Mouse (Mus musculus) limb, embryonic 15.5 days (tissue): ENCODE results near the gene App. TPM values are rescaled to one million over a fixed set of nuclear protein-coding genes. Genes with fewer than 3 reads are reported as not detected.
A peak's percentile ranks its signal among the peaks of the same experiment; 100 is the strongest.

Source experiments
- ATAC-seq: fragments of 200-750 bp; cut with Nextera tagmentation; 2 replicates; pipeline ENCODE4 v1.8.0; 2017; ENCODE audit warnings: low read depth, moderate TSS enrichment; ENCODE audit not compliant: insufficient number of reproducible peaks, low FRiP score, low TSS enrichment
- H3K27ac ChIP-seq: fragments of 300-500 bp; sonication (generic); 2 replicates; pipeline ENCODE4 v1.5.1; 2015; ENCODE audit warnings: moderate library complexity, mild to moderate bottlenecking, inconsistent platforms
- H3K27me3 ChIP-seq: fragments of 300-500 bp; sonication (generic); 2 replicates; pipeline ENCODE4 v1.6.1; 2015; ENCODE audit warnings: inconsistent platforms
- H3K36me3 ChIP-seq: fragments of 300-500 bp; sonication (generic); 2 replicates; pipeline ENCODE4 v1.6.1; 2015; ENCODE audit warnings: inconsistent platforms
- H3K4me1 ChIP-seq: fragments of 300-500 bp; sonication (generic); 2 replicates; pipeline ENCODE4 v1.6.1; 2015; ENCODE audit warnings: inconsistent platforms
- H3K4me2 ChIP-seq: fragments of 300-500 bp; sonication (generic); 2 replicates; pipeline ENCODE4 v1.6.1; 2015; ENCODE audit warnings: mild to moderate bottlenecking, inconsistent platforms
- H3K4me3 ChIP-seq: fragments of 300-500 bp; sonication (generic); 2 replicates; pipeline ENCODE4 v1.5.1; 2015; ENCODE audit warnings: mild to moderate bottlenecking, inconsistent platforms
- H3K9ac ChIP-seq: fragments of 300-500 bp; sonication (generic); 2 replicates; pipeline ENCODE4 v1.6.1; 2015; ENCODE audit warnings: inconsistent platforms
- H3K9me3 ChIP-seq: fragments of 300-500 bp; sonication (generic); 2 replicates; pipeline ENCODE4 v1.6.1; 2016; ENCODE audit warnings: inconsistent platforms
- WGBS: fragments of 180-500 bp; shearing (Covaris S2); methylation state at CpG from one replicate; pipeline ENCODE4 v1.1.7; 2015; 5-methylcytosine and 5-hydroxymethylcytosine counted together
- polyA plus RNA-seq: library from polyadenylated mRNA; unstranded; fragments of >200 nt; fragmentation: Nextera tagmentation; extraction: Ambion mirVana; gene quantifications from 2 replicates; pipeline ENCODE4 v1.2.1, GENCODE M21; 2015

The App gene
- polyA plus RNA-seq, 1 experiment from 2014 or later, result 231 TPM

GRCm38 (mm10) chr16:84986016-84986631 is 187.4 kb downstream of the App start:
- ATAC-seq, result no peak
- Histone ChIP-seq H3K4me2 (no peak overlapping the region), H3K36me3 (peaks cover 3% of the 10 kb centered on the region; the same call in 1 of the 2 replicates), H3K27ac (peak overlapping the region; percentile 5; the same call in 1 of the 2 replicates), H3K4me3 (no peak overlapping the region), H3K27me3 (no peaks in the 10 kb centered on the region), H3K9ac (no peak overlapping the region), H3K4me1 (no peaks in the 10 kb centered on the region), H3K9me3 (no peaks in the 10 kb centered on the region)
- WGBS, result 71% methylated on average over 11 of the region's 11 CpGs

- no peak for ATAC-seq
- Histone ChIP-seq H3K4me1 (no peaks in the 10 kb centered on the region), H3K9me3 (no peaks in the 10 kb centered on the region), H3K4me3 (no peak overlapping the region), H3K9ac (no peak overlapping the region), H3K27me3 (no peaks in the 10 kb centered on the region), H3K27ac (no peak overlapping the region), H3K36me3 (peaks cover 3% of the 10 kb centered on the region; the same call in 1 of the 2 replicates), H3K4me2 (no peak overlapping the region)
- WGBS, result 90% methylated on average over 3 of the region's 3 CpGs
Observed at GRCm38 (mm10) chr16:84985340-84985739, 188.2 kb downstream of the App start.

GRCm38 (mm10) chr16:84983428-84983827 is 190.1 kb downstream of the App start:
- WGBS, result 71% methylated on average over 3 of the region's 3 CpGs
- no peaks in the 10 kb centered on the region for H3K9me3 ChIP-seq
- no peak overlapping the region for H3K4me2 ChIP-seq
- H3K4me3 ChIP-seq, result no peak overlapping the region
- peaks cover 5% of the 10 kb centered on the region; the same call in 1 of the 2 replicates for H3K36me3 ChIP-seq
- no peaks in the 10 kb centered on the region for H3K4me1 ChIP-seq
- no peak overlapping the region for H3K9ac ChIP-seq
- H3K27me3 ChIP-seq, result no peaks in the 10 kb centered on the region
- ATAC-seq, result no peak
- no peak overlapping the region for H3K27ac ChIP-seq

GRCm38 (mm10) chr16:84982589-84982988 is 191.0 kb downstream of the App start:
- Histone ChIP-seq H3K9me3 (no peaks in the 10 kb centered on the region), H3K4me3 (no peak overlapping the region), H3K27me3 (no peaks in the 10 kb centered on the region), H3K4me2 (no peak overlapping the region), H3K4me1 (no peaks in the 10 kb centered on the region), H3K9ac (no peak overlapping the region), H3K27ac (no peak overlapping the region), H3K36me3 (peaks cover 10% of the 10 kb centered on the region)
- WGBS, result 75% methylated on average over 3 of the region's 3 CpGs
- ATAC-seq, result no peak

- no peak overlapping the region for H3K9ac ChIP-seq
- no peak overlapping the region for H3K4me3 ChIP-seq
- no peaks in the 10 kb centered on the region for H3K4me1 ChIP-seq
- no peak overlapping the region for H3K27ac ChIP-seq
- no peak for ATAC-seq
- H3K36me3 ChIP-seq, result peaks cover 37% of the 10 kb centered on the region
- no peaks in the 10 kb centered on the region for H3K9me3 ChIP-seq
- no peak overlapping the region for H3K4me2 ChIP-seq
- no peaks in the 10 kb centered on the region for H3K27me3 ChIP-seq
- WGBS, result 73% methylated on average over 5 of the region's 5 CpGs
Observed at GRCm38 (mm10) chr16:84978589-84978988, 195.0 kb downstream of the App start.

- Histone ChIP-seq H3K27me3 (no peaks in the 10 kb centered on the region), H3K27ac (no peak overlapping the region), H3K4me2 (no peak overlapping the region), H3K9ac (no peak overlapping the region), H3K4me3 (no peak overlapping the region), H3K9me3 (no peaks in the 10 kb centered on the region), H3K36me3 (peaks cover 62% of the 10 kb centered on the region), H3K4me1 (no peaks in the 10 kb centered on the region)
- ATAC-seq, result no peak
- WGBS, result 88% methylated on average over 6 of the region's 6 CpGs
Observed at GRCm38 (mm10) chr16:84974176-84974518, 199.4 kb downstream of the App start.

- H3K4me2 ChIP-seq, result no peak overlapping the region
- no peaks in the 10 kb centered on the region for H3K4me1 ChIP-seq
- H3K9ac ChIP-seq, result no peak overlapping the region
- ATAC-seq, result no peak
- H3K9me3 ChIP-seq, result no peaks in the 10 kb centered on the region
- no peak overlapping the region for H3K4me3 ChIP-seq
- H3K27me3 ChIP-seq, result no peaks in the 10 kb centered on the region
- H3K36me3 ChIP-seq, result peaks cover 67% of the 10 kb centered on the region
- H3K27ac ChIP-seq, result no peak overlapping the region
- 93% methylated on average over 15 of the region's 15 CpGs for WGBS
Observed at GRCm38 (mm10) chr16:84973446-84974175, 200.0 kb downstream of the App start.

GRCm38 (mm10) chr16:84971535-84972330 is 201.8 kb downstream of the App start:
- ATAC-seq, result no peak
- Histone ChIP-seq H3K4me1 (no peaks in the 10 kb centered on the region), H3K4me2 (no peak overlapping the region), H3K9me3 (no peaks in the 10 kb centered on the region), H3K4me3 (no peak overlapping the region), H3K36me3 (peaks cover 59% of the 10 kb centered on the region), H3K27me3 (no peaks in the 10 kb centered on the region), H3K27ac (peak overlapping the region; percentile 23; the same call in 1 of the 2 replicates), H3K9ac (no peak overlapping the region)
- WGBS, result 74% methylated on average over 16 of the region's 16 CpGs

- Histone ChIP-seq H3K9me3 (no peaks in the 10 kb centered on the region), H3K9ac (no peak overlapping the region), H3K4me3 (no peak overlapping the region), H3K27ac (no peak overlapping the region), H3K4me1 (no peaks in the 10 kb centered on the region), H3K36me3 (peaks cover 60% of the 10 kb centered on the region), H3K4me2 (no peak overlapping the region), H3K27me3 (no peaks in the 10 kb centered on the region)
- 92% methylated on average over 7 of the region's 7 CpGs for WGBS
- ATAC-seq, result no peak
Observed at GRCm38 (mm10) chr16:84969026-84969425, 204.5 kb downstream of the App start.

GRCm38 (mm10) chr16:84966983-84967382 is 206.6 kb downstream of the App start:
- Histone ChIP-seq H3K9ac (no peak overlapping the region), H3K4me3 (no peak overlapping the region)
- ATAC-seq, result no peak

GRCm38 (mm10) chr16:84966096-84966495 is 207.5 kb downstream of the App start:
- Histone ChIP-seq H3K4me1 (no peaks in the 10 kb centered on the region), H3K9ac (no peak overlapping the region), H3K4me3 (no peak overlapping the region), H3K36me3 (peaks cover 77% of the 10 kb centered on the region), H3K4me2 (no peak overlapping the region), H3K9me3 (no peaks in the 10 kb centered on the region), H3K27ac (no peak overlapping the region), H3K27me3 (no peaks in the 10 kb centered on the region)
- no peak for ATAC-seq
- 53% methylated on average over 13 of the region's 13 CpGs for WGBS

More at GRCm38 (mm10) chr16:84966983-84967382, 206.6 kb downstream of the App start:
- H3K9me3 ChIP-seq, result no peaks in the 10 kb centered on the region
- no peak overlapping the region for H3K27ac ChIP-seq
- H3K36me3 ChIP-seq, result peaks cover 69% of the 10 kb centered on the region
- H3K4me2 ChIP-seq, result no peak overlapping the region
- 87% methylated on average over 4 of the region's 4 CpGs for WGBS
- no peaks in the 10 kb centered on the region for H3K4me1 ChIP-seq
- H3K27me3 ChIP-seq, result no peaks in the 10 kb centered on the region

GRCm38 (mm10) chr16:84963960-84964359 is 209.6 kb downstream of the App start:
- Histone ChIP-seq H3K4me1 (no peaks in the 10 kb centered on the region), H3K9me3 (no peaks in the 10 kb centered on the region), H3K4me2 (no peak overlapping the region), H3K27me3 (no peaks in the 10 kb centered on the region), H3K36me3 (peaks cover 78% of the 10 kb centered on the region), H3K27ac (no peak overlapping the region), H3K9ac (no peak overlapping the region), H3K4me3 (no peak overlapping the region)
- ATAC-seq, result no peak
- WGBS, result 84% methylated on average over 9 of the region's 9 CpGs
